Mouse (Mus musculus) frontal cortex, postnatal 36 days (tissue): ENCODE measurements around the gene Lpar6.

ENCODE experiments used
- DNase-seq, 2 experiments: peaks; one replicate each; pipeline ENCODE4 v3.0.0; 2022; ENCODE audit warnings: low spot score in 2 of 2

Lpar6 gene

GRCm38 (mm10) chr14:73255426-73255970 lies 17.8 kb downstream of the Lpar6 start:
- DNase-seq = no peak

- no peak for DNase-seq
These were observed 19.7 kb downstream of the Lpar6 start for GRCm38 (mm10) chr14:73257348-73257747.

DNA sequence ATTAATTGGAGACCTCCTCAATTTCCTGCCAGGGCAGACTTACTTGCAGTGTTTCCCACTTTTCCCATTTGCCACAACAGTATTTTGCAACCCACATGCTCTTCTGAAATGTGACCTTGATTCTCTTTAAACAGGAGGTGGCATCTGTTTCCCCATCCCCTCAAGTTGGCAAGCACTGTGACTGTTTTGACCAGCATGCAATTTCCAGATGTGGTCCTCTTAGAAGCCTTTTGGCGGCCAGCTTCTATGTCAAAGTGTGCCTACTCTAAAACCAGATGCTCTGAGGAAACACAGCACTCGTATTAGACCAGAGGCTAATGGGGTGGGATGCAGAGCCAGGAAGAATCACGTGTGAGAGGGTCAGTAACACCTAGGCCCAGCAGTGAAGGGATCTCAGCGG lies 20.5 kb downstream of the Lpar6 start:
- DNase-seq = no peak

- no peak for DNase-seq
These were observed 24.5 kb downstream of the Lpar6 start for GRCm38 (mm10) chr14:73262210-73262609.

- no peak for DNase-seq
These were observed 28.5 kb downstream of the Lpar6 start for GRCm38 (mm10) chr14:73266166-73266565.

GRCm38 (mm10) chr14:73271807-73272206 lies 34.1 kb downstream of the Lpar6 start:
- DNase-seq = peak in 1 of 2 experiments; percentile 13

- DNase-seq = no peak
These were observed 41.4 kb downstream of the Lpar6 start for GRCm38 (mm10) chr14:73279096-73279495.

GRCm38 (mm10) chr14:73280996-73281395 lies 43.3 kb downstream of the Lpar6 start:
- no peak for DNase-seq

DNA sequence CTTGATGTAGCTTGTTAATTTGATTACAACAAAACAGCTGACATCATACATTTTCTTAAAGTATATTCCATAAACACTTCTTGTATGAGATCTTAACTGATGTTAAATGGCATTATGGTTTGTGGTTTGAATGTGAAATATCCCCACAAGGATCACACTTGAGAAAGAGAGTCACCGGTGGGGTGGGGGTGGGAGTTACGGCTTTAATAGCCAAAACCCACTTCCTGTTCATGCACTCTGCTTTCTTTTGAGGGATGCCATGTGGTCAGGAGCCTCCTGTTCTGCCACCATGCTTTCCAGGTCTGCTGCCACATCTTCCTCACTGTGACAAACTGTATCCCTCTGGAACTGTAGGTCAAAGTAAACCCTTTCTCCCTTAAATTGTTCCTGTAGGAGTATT lies 52.2 kb downstream of the Lpar6 start:
- no peak for DNase-seq

- no peak for DNase-seq
These were observed 54.7 kb downstream of the Lpar6 start for GRCm38 (mm10) chr14:73292434-73292833.
